Mouse (Mus musculus): Measurements from ENCODE around the gene Diaph2. TPM values are rescaled to one million over a fixed set of nuclear protein-coding genes. Genes with fewer than 3 reads are reported as not detected.
A peak's percentile ranks its signal among the peaks of the same experiment; 100 is the strongest.
"Not testable (repeated sequence)": the region's sequence is repeated elsewhere in the genome, so short reads cannot be mapped to it uniquely, and the experiment has no call there.

The Diaph2 gene
- polyA plus RNA-seq, 1 experiment from 2014 or later: 4.2 TPM

DNA sequence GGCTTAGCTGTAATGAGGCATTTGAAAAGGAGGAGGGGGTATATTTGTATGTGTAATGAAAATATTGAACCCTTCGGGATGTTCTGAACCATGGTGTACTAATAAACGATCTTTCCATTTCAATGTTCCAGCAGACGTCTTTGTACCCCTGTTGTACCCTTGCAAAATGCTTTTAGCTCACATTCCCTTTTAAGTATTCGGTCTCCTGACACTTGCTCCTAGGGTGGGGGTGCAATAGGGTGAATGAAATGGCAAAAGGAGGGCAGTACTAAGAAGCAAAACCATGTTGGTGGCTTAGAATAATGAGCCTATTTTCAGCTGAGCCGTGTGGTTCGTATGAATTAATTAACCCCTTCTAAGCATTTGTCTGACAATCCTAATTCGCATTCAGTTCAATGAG lies 601.9 kb downstream of the Diaph2 start:
- H3K4me1 ChIP-seq (replicated peaks): no peaks in the 10 kb centered on the region
- H3K36me3 ChIP-seq: no peaks in the 10 kb centered on the region
- no peak overlapping the region for H3K4me2 ChIP-seq
- no peaks in the 10 kb centered on the region for H3K27me3 ChIP-seq
- no peak overlapping the region for H3K4me3 ChIP-seq
- H3K9ac ChIP-seq: no peak overlapping the region
- H3K9me3 ChIP-seq: no peaks in the 10 kb centered on the region
- no peak for ATAC-seq (ENCODE audit: low FRiP score, low read depth)
- WGBS: 37% methylated on average over 7 of the region's 7 CpGs
- no peak overlapping the region for H3K27ac ChIP-seq (replicated peaks)

DNA sequence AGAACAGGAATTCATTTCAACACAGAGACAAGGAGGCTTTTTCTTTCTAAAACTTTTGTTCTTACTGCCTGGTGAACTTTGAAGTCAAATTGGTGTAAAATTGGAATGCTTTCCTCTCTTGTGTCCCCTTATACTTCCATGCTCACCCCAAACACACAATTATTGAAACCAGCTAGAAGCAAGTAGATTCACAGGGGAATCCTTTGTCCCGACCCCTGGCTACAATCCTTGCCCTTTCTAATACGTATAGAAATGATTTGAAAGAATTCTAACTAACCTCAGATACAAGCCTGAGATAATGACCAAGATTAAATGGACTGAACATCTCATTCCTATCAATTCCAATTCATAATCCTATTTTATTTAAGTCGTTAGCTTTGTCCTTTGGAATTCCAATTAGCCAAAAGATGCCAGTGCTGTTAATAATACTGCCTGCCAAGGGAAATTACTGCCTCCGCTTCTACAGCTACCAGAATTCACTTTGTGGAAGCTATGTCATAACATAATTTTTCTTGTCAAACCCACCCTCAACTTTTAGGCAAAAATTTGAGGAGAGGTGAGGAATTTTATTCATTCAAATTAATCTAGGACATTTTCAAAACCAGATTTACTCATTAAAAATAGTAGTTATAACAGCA lies 644.1 kb downstream of the Diaph2 start:
- Histone ChIP-seq H3K9me3 (no peaks in the 10 kb centered on the region), H3K4me2 (no peak overlapping the region), H3K27me3 (no peaks in the 10 kb centered on the region), H3K4me3 (no peak overlapping the region), H3K27ac (replicated peaks) (no peak overlapping the region), H3K4me1 (replicated peaks) (no peaks in the 10 kb centered on the region), H3K9ac (no peak overlapping the region), H3K36me3 (no peaks in the 10 kb centered on the region)
- ATAC-seq (ENCODE audit: low FRiP score, low read depth): no peak
- WGBS: 55% methylated on average over 4 of the region's 4 CpGs

DNA sequence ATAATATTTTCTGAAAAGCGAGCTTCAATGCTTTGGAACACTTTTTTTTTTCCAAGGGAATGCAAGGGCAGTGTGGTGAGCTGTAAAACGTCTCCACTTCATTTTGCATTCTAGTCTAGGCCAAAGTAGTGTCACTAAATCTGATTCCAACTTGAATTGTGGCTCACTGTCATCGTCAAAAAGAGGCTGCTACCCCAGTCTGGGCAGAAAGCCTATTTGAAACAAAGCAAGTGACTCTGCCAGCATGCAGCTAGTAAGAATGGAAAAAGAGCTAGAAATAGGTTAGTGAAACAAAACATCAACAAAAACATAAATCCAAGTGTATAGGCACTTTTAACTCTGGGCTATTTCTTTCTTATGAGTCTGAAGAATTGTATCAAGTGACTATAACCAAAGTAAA lies 653.7 kb downstream of the Diaph2 start:
- ATAC-seq (ENCODE audit: low FRiP score, low read depth): no peak
- H3K27ac ChIP-seq (replicated peaks): no peak overlapping the region
- no peaks in the 10 kb centered on the region for H3K27me3 ChIP-seq
- no peak overlapping the region for H3K9ac ChIP-seq
- no peaks in the 10 kb centered on the region for H3K36me3 ChIP-seq
- WGBS: 45% methylated on average over 3 of the region's 3 CpGs
- H3K4me2 ChIP-seq: no peak overlapping the region
- H3K9me3 ChIP-seq: no peaks in the 10 kb centered on the region
- no peaks in the 10 kb centered on the region for H3K4me1 ChIP-seq (replicated peaks)
- no peak overlapping the region for H3K4me3 ChIP-seq

DNA sequence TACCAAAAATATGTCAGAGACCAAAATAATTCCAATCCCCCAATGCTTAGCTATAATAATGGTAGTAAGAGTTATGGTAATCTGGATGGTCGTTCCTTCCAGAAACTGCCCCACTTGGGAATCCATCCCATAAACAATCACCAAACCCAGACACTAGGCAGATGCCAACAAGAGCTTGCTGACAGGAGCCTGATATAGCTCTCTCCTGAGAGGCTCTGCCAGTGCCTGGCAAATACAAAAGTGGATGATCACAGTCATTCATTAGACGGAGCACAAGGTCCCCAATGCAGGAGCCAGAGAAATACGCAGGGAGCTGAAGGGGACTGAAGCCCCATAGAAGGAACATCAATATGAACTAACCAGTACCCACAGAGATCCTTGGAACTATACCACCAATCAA lies 657.9 kb downstream of the Diaph2 start:
- H3K27ac ChIP-seq (replicated peaks); H3K27me3 ChIP-seq; H3K4me1 ChIP-seq (replicated peaks); ATAC-seq (ENCODE audit: low FRiP score, low read depth); H3K4me3 ChIP-seq; H3K9ac ChIP-seq; H3K9me3 ChIP-seq; H3K4me2 ChIP-seq; H3K36me3 ChIP-seq: not testable (repeated sequence)
- WGBS: 74% methylated on average over 3 of the region's 3 CpGs

DNA sequence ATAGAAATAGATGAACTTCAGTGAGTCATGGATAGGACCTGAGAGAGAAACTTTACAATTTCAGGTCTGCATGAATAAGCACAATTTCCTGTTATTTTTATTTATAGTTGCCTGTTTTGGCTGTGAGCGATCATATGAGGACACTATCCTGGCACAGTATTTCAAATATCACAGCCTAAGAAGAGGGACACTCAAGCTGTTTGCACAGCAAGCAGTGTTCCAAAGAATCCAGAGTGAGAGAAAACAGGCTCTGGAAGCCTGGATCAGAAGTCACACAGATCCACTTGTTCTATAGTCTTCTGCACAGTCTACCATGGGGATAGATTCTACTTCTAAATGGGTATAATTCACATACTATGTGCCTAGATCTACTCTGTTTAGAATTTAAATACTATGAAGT lies 659.4 kb downstream of the Diaph2 start:
- no peaks in the 10 kb centered on the region for H3K36me3 ChIP-seq
- ATAC-seq (ENCODE audit: low FRiP score, low read depth): no peak
- 94% methylated on average over 1 of the region's 1 CpGs for WGBS

DNA sequence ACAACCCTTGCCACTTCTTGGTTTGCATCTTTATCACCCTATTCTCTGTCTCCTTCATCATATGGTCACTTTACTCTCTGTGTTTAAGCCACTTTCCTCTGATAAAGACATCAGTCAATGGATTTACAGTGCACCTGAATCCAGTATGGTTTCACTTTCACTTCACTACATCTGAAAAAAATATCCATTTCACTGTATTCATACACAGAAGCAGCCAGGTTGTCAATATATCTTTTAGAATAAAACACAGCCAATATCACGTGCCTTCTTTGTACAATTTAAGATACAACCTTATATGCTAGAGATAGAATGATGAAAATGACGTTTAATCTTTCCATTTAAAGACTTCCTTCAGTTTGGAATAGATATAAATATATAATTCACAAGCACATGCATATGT lies 673.6 kb downstream of the Diaph2 start:
- ATAC-seq (ENCODE audit: low FRiP score, low read depth): no peak
- Histone ChIP-seq H3K27ac (replicated peaks) (no peak overlapping the region), H3K9ac (no peak overlapping the region), H3K9me3 (no peaks in the 10 kb centered on the region), H3K36me3 (no peaks in the 10 kb centered on the region), H3K4me2 (no peak overlapping the region), H3K27me3 (no peaks in the 10 kb centered on the region), H3K4me1 (replicated peaks) (no peaks in the 10 kb centered on the region), H3K4me3 (no peak overlapping the region)
- 75% methylated on average over 2 of the region's 2 CpGs for WGBS

More for the DNA sequence above, 659.4 kb downstream of the Diaph2 start:
- Histone ChIP-seq H3K4me3 (no peak overlapping the region), H3K9ac (no peak overlapping the region), H3K27ac (replicated peaks) (no peak overlapping the region), H3K27me3 (no peaks in the 10 kb centered on the region), H3K9me3 (no peaks in the 10 kb centered on the region), H3K4me1 (replicated peaks) (no peaks in the 10 kb centered on the region), H3K4me2 (no peak overlapping the region)

DNA sequence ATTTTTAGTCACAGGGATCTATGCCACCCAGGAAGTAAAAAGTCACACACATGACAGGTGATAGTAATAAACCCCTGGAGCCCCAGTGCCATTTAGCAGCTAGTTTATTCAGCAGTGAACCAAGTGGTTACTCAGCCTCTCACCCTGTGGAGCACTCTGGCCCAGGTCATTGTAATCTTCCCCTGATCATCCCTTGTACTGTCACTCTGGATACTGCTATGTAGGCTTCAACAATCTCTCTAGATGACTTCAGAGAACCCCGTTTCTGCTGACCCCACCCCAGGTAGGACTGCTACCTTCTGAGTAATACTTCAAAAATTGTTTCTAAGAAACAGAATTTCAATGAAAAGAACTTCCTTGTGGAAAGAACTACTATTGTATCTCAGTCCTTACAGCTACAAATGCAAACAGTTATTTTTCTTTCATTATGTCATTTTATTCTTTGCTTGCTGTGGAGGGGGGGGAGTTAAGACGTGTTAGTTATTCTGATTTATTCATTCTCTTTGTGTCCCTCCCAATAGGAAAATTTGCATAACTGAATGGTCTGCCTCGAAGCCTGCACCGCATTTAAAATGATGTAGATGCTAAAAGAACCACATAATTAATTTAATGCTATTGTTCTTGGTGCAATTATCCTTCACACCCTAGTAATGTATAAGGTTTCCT lies 702.4 kb downstream of the Diaph2 start:
- no peak for ATAC-seq (ENCODE audit: low FRiP score, low read depth)
- Histone ChIP-seq H3K27me3 (no peaks in the 10 kb centered on the region), H3K9me3 (no peaks in the 10 kb centered on the region), H3K4me2 (no peak overlapping the region), H3K9ac (no peak overlapping the region), H3K27ac (replicated peaks) (no peak overlapping the region), H3K4me1 (replicated peaks) (no peaks in the 10 kb centered on the region), H3K4me3 (no peak overlapping the region), H3K36me3 (no peaks in the 10 kb centered on the region)
- 26% methylated on average over 4 of the region's 4 CpGs for WGBS

DNA sequence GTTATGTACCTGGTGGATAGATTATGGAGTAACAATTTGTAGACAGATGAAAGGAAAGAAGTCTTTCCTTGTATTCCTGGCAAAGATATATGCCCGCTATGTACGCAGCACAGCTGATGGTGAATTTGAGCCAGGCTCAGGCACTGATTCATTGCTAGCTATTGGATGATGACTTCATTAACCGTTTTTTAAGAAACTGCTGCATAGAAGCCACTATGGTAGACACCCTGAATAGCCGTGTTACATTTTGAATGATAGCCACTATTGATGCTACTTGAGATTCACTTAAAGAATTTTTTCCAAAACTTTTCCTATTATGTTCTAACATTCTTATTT lies 702.9 kb downstream of the Diaph2 start:
- Histone ChIP-seq H3K4me1 (replicated peaks) (no peaks in the 10 kb centered on the region), H3K9me3 (no peaks in the 10 kb centered on the region), H3K27me3 (no peaks in the 10 kb centered on the region), H3K4me3 (no peak overlapping the region), H3K36me3 (no peaks in the 10 kb centered on the region), H3K4me2 (no peak overlapping the region), H3K9ac (no peak overlapping the region), H3K27ac (replicated peaks) (no peak overlapping the region)
- WGBS: 55% methylated on average over 4 of the region's 4 CpGs
- no peak for ATAC-seq (ENCODE audit: low FRiP score, low read depth)

DNA sequence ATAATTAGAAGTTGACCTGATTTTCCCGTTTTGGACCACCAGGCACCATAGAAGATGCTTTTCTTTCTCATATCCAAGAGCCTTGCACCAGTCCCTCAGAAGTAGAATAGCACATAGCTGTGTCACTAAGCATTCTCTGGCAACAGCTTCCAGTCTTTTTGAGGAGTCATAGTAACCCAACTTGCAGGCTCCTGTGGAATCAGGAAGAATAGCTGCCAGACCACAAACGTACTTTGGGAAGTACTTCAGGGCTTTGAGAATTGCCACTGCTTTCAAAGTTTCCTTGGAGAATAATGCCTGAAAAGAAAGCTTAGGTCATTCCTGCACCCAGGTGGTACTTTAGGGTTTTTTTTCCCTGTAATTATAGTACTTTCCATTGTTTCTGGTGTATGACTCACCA lies 723.6 kb downstream of the Diaph2 start:
- no peak overlapping the region for H3K27ac ChIP-seq (replicated peaks)
- no peak overlapping the region for H3K9ac ChIP-seq
- no peaks in the 10 kb centered on the region for H3K9me3 ChIP-seq
- 50% methylated on average over 2 of the region's 2 CpGs for WGBS
- no peaks in the 10 kb centered on the region for H3K4me1 ChIP-seq (replicated peaks)
- H3K4me2 ChIP-seq: no peak overlapping the region
- H3K4me3 ChIP-seq: no peak overlapping the region
- no peaks in the 10 kb centered on the region for H3K36me3 ChIP-seq
- no peaks in the 10 kb centered on the region for H3K27me3 ChIP-seq
- ATAC-seq (ENCODE audit: low FRiP score, low read depth): no peak

DNA sequence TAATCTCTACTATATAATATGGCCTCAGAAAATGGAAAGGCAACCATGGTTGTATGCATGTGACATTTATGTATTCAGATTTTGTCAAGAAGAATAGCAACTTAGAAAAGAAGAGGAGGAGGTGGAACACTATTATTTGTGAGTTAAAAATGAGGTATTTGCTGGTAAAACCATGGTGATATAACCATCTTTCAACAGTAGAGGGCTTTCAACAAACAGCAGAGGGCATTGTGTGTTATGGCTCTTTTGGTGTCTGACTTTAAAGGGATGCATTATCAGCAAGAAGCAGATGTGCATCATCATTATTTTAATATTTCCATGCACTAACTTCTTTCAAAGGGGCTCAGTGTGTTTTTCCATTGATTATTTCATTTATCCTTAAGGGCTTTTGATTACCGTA lies 731.3 kb downstream of the Diaph2 start:
- H3K9ac ChIP-seq: no peak overlapping the region
- H3K4me1 ChIP-seq (replicated peaks): no peaks in the 10 kb centered on the region
- H3K9me3 ChIP-seq: no peaks in the 10 kb centered on the region
- no peak overlapping the region for H3K4me3 ChIP-seq
- no peak overlapping the region for H3K4me2 ChIP-seq
- no peak overlapping the region for H3K27ac ChIP-seq (replicated peaks)
- 91% methylated on average over 1 of the region's 1 CpGs for WGBS
- no peak for ATAC-seq (ENCODE audit: low FRiP score, low read depth)
- no peaks in the 10 kb centered on the region for H3K36me3 ChIP-seq
- no peaks in the 10 kb centered on the region for H3K27me3 ChIP-seq

DNA sequence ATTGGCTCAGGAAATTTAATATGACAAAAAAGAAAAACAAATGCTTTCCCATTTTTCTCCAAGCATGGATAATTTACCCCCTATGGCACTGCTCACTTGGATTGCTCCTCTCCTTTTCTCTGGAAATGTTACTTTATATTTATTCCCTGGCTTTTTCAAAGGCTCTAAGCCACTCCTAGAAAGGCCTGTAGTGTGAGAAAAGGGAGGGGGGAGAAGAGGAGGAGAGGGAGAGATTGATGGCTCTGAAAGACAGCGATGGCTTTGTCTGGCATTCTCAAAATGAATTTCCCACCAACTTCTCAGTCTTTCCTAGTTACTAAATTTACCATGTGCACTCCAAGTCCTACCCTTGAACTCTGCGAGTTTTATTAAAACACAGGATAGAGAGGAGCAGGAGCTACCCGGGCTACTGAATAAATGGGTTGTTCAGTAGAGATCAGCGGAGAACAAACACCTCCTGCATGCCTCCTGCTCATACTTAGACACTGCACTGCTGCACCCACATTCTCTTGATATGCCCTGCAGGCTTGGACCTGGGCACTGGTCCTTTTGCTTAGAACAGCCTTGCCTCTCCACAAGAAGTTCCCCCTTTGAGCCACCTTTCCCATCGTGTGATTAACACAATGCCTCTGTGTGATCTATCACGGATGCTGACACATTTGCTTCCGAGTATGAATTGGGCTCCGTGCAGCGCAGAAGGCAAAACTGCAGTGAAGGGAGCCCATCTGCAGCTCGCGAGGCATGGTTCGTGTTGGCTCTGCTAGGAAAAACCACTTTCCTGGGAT lies 753.3 kb downstream of the Diaph2 start:
- peak; percentile 74; the same call in 1 of the 2 replicates for ATAC-seq (ENCODE audit: low FRiP score, low read depth)
- H3K27ac ChIP-seq (replicated peaks): 0 out of 2 replicates have a peak overlapping the region, but pooled peaks have one; percentile 7
- H3K9ac ChIP-seq: no peak overlapping the region
- H3K4me2 ChIP-seq: peak overlapping the region; percentile 45
- H3K4me3 ChIP-seq: peak overlapping the region; percentile 11; the same call in 1 of the 2 replicates
- 31% methylated on average over 12 of the region's 12 CpGs for WGBS
- no peaks in the 10 kb centered on the region for H3K9me3 ChIP-seq
- H3K4me1 ChIP-seq (replicated peaks): peaks cover 8% of the 10 kb centered on the region; the same call in 1 of the 2 replicates
- no peaks in the 10 kb centered on the region for H3K27me3 ChIP-seq
- H3K36me3 ChIP-seq: no peaks in the 10 kb centered on the region

DNA sequence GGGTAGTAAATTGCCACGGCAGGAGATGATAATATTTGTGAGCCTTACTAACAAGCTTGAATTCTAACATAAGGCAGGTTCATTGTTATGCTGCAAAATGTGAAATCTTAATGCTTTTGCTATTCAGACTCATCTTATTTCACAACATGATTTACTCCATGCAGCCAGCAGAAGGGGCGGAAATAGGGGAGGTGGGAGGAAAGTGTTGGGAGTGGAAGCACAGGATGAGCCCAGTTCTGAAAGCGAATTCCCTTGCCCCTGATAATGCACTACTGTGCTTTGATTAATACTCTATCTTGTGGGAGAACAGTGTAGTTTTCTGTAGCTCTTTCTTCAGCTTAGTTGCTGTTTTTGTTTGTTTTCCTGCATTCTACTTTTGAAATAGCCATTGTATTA lies 753.9 kb downstream of the Diaph2 start:
- Histone ChIP-seq H3K4me3 (peak overlapping the region; percentile 11; the same call in 1 of the 2 replicates), H3K27me3 (no peaks in the 10 kb centered on the region), H3K9ac (no peak overlapping the region)

More for the DNA sequence above, 753.9 kb downstream of the Diaph2 start:
- H3K4me1 ChIP-seq (replicated peaks): peaks cover 8% of the 10 kb centered on the region; the same call in 1 of the 2 replicates
- H3K27ac ChIP-seq (replicated peaks): 0 out of 2 replicates have a peak overlapping the region, but pooled peaks have one; percentile 7
- peak overlapping the region; percentile 45 for H3K4me2 ChIP-seq
- no peaks in the 10 kb centered on the region for H3K36me3 ChIP-seq
- no peak for ATAC-seq (ENCODE audit: low FRiP score, low read depth)
- H3K9me3 ChIP-seq: no peaks in the 10 kb centered on the region
- 46% methylated on average over 3 of the region's 3 CpGs for WGBS
